9 mouse cellular contexts compared by ENCODE assay signal in the genomic region with DNA sequence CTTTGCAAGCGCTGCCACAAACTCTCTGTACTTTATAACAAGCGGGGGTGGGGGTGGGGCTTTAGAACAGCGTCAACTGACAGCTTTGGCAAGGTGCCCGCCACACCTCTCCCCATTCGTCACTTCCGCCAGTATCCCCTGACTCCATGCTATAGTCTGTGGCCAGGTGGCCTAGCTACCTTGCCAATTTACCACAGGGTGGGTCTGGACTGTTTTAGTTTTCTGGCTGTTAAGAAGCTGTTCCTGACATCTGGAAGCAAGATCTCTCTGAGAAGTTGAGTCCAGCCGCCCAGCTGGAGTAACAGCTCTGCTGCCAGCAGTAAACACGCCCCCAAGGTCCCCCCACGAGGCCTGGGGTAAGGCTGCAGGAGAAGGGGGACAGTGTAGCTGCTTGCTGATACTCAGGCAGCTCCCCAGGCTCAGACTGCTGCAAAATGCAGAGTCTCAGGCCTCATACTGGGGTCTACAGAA.
DNase-seq lines count a peak whose midpoint lies in the region; ATAC-seq and TF ChIP-seq lines count a peak whose summit lies in the region.
"Had no signal": no experiment of that assay in that cellular context is flagged by ENCODE, and none has a peak within 500 bp of the region (broad histone marks: within the 10 kb centered on the region; RNA-seq: fewer than 3 reads in every experiment).

No protein-coding gene starts in this region.

- no peak for TF ChIP-seq CTCF in kidney, postnatal 0 days (IDR thresholded peaks at IDR 0.05; ENCODE audit: low read depth)

- WGBS in kidney, postnatal 0 days, result 35% methylated on average over 9 of the region's 9 CpGs
- WGBS in embryonic facial prominence, embryonic 15.5 days, result 23% methylated on average over 9 of the region's 9 CpGs

- H3K4me3 ChIP-seq in kidney, postnatal 0 days (replicated peaks; ENCODE audit: low read depth, low read length), result no peak overlapping the region
- H3K4me3 ChIP-seq in embryonic facial prominence, embryonic 15.5 days (replicated peaks), result no peak overlapping the region
- H3K4me3 ChIP-seq: liver, embryonic 13.5 days had no signal

- no peak overlapping the region for H3K4me2 ChIP-seq in kidney, postnatal 0 days (ENCODE audit: low read length)
- H3K4me2 ChIP-seq in embryonic facial prominence, embryonic 15.5 days (replicated peaks), result peak overlapping the region; percentile 12; the same call in 1 of the 2 replicates
- H3K4me2 ChIP-seq: liver, embryonic 13.5 days had no signal

- H3K9me3 ChIP-seq in kidney, postnatal 0 days (replicated peaks; ENCODE audit: low read length), result no peaks in the 10 kb centered on the region; the same call in 1 of the 2 replicates
- H3K9me3 ChIP-seq in embryonic facial prominence, embryonic 15.5 days (replicated peaks), result no peaks in the 10 kb centered on the region
- H3K9me3 ChIP-seq: liver, embryonic 13.5 days had no signal

- H3K27ac ChIP-seq in kidney, postnatal 0 days, result no peak overlapping the region
- H3K27ac ChIP-seq in embryonic facial prominence, embryonic 15.5 days (replicated peaks), result 0 out of 2 replicates have a peak overlapping the region, but pooled peaks have one; percentile 1
- H3K27ac ChIP-seq: liver, embryonic 13.5 days had no signal

- H3K4me1 ChIP-seq in kidney, postnatal 0 days (replicated peaks; ENCODE audit: insufficient read depth, low read length), result peaks cover 8% of the 10 kb centered on the region
- H3K4me1 ChIP-seq in embryonic facial prominence, embryonic 15.5 days, result peaks cover 62% of the 10 kb centered on the region

- H3K9ac ChIP-seq in kidney, postnatal 0 days (ENCODE audit: low read depth, low read length), result no peak overlapping the region
- no peak overlapping the region for H3K9ac ChIP-seq in embryonic facial prominence, embryonic 15.5 days
- H3K9ac ChIP-seq: liver, embryonic 13.5 days had no signal

- H3K27me3 ChIP-seq in kidney, postnatal 0 days (ENCODE audit: insufficient read depth, low read length), result no peaks in the 10 kb centered on the region
- H3K27me3 ChIP-seq in embryonic facial prominence, embryonic 15.5 days, result no peaks in the 10 kb centered on the region
- H3K27me3 ChIP-seq: liver, embryonic 13.5 days had no signal

- 0 out of 2 replicates have a peak, but pooled peaks have one; percentile 34 for ATAC-seq in kidney, postnatal 0 days (replicated peaks; ENCODE audit: low FRiP score, low read depth)
- peak; percentile 60 for ATAC-seq in embryonic facial prominence, embryonic 15.5 days (ENCODE audit: insufficient number of reproducible peaks, low FRiP score, low TSS enrichment, low read depth)

- H3K36me3 ChIP-seq in kidney, postnatal 0 days (ENCODE audit: insufficient read depth, low read length), result no peaks in the 10 kb centered on the region
- H3K36me3 ChIP-seq in embryonic facial prominence, embryonic 15.5 days, result no peaks in the 10 kb centered on the region
- H3K36me3 ChIP-seq: liver, embryonic 13.5 days had no signal

- DNase-seq in kidney, postnatal 0 days (ENCODE audit: low spot score), result peak; percentile 49
- DNase-seq in kidney, adult 18-20 months, result no peak
- DNase-seq in heart, postnatal 4 days, result peak; percentile 81
- peak; percentile 71 for DNase-seq in lung, postnatal 10 days
- no peak for DNase-seq in right cerebral cortex, adult 2 months (ENCODE audit: low spot score in 2 of 2)
- no peak for DNase-seq in retina, embryonic 14.5 days (ENCODE audit: low spot score)
- DNase-seq in urinary bladder, postnatal 25 days (ENCODE audit: low spot score), result no peak
- DNase-seq: liver, embryonic 13.5 days had no signal

Comparison
In these comparisons a context has a peak if more than half of its experiments do, and no peak if none do; other contexts are left out.
1. DNase-seq: peak in kidney, postnatal 0 days (single experiment), heart, postnatal 4 days (single experiment) and lung, postnatal 10 days (single experiment); none in kidney, adult 18-20 months (single experiment), right cerebral cortex, adult 2 months (0 of 2), retina, embryonic 14.5 days (single experiment) and urinary bladder, postnatal 25 days (single experiment).